Mouse (Mus musculus): Measurements from ENCODE around the gene D10Wsu102e. TPM values are rescaled to one million over a fixed set of nuclear protein-coding genes. Genes with fewer than 3 reads are reported as not detected.
"Not testable (repeated sequence)": the region's sequence is repeated elsewhere in the genome, so short reads cannot be mapped to it uniquely, and the experiment has no call there.

Gene D10Wsu102e
- total RNA-seq, 2 experiments from 2014 or later: 0.49 to 0.67 TPM

DNA sequence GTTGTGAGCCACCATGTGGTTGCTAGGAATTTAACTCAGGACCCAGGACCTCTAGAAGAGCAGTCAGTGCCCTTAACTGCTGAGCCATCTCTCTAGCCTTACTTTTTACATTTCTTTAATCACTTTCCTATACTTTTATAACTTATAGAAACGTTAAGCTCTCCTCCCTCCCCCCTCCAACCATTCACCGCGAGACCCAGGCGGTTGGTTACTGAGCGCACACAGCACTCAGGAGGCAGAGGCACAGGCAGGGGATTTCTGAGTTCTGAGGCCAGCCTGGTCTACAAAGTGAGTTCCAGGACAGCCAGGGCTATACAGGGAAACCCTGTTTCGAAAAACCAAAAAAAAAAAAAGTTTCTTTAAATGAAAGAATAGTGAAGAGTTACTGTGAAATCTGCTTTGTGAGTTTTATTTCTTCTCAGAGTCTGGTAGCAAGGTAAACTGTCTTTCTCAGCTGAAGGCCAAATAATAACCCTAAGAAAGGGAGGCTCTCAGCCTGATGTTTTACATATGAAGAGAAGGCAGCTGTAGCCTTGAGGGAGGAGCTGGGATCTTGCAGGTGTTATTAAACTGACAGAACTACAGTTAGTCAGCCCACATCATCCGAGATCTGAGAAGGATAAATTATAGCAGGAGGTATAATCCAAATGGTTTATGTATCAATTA, 14.2 kb upstream of the D10Wsu102e start:
- intact Hi-C loops (cut with DNase I): no loop called here
- DNase-seq: no peak

DNA sequence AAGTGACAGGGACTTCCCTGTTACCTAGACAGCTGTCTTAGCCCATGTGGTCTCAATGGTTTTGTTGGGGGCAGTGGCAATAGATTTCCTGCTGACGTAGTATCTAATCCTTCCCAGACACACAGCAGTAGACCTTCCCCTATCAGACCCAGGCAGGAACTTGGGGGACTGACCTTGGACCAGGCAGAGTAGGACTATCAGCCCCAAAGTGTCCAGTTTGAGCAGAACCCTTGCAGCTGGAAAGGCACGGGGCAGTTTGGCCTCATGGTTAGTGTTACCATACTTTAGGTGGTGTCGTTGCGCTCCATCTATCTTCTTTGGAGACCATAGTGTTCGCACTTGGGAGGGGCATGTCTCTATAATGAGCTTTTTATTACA, 13.7 kb upstream of the D10Wsu102e start:
- intact Hi-C loops (cut with DNase I): no loop called here
- DNase-seq: no peak

DNA sequence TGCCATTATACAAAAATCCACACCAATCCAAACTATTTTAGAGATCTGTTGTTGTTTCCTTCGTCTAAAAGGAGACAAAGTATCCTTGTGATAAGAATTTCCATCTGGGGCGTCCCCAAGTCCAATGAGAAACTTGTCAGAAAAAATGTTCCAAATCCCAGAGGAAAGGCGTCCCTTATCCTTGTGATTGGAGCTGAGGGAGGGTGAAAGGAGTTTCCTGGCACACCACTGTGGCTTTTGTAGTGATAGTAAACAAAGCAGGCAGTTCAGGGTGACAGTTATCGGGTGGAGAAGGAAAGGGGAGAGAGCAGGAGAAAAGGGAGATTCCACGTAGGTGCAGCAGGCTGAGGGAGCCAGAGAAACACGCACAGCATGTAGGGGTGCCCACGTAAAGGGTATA, 12.5 kb upstream of the D10Wsu102e start:
- intact Hi-C loops (cut with DNase I): no loop called here
- DNase-seq: no peak

DNA sequence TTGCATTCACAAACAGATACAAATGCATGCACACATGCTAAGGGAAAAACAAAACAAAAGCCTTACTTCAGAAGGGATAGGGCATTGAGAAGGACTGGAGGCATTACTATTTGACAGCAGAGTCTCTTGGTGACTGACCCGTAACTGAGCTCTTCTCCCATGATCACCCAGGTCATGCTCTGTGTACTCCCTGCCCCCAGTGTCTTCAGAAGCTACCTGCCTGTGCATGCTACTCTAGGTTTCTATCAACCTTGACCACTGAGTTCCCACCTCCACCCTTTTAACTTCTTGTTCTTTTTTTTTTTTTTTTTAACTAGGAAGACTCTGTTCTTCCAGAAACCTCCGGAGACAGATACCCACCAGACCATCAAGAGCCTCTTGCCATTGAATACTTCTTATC, 9.3 kb upstream of the D10Wsu102e start:
- intact Hi-C loops (cut with DNase I): loop anchor here (5.0 kb wide), 1 partner anchor 128 kb away; no protein-coding TSS in a partner anchor
- no peak for DNase-seq

DNA sequence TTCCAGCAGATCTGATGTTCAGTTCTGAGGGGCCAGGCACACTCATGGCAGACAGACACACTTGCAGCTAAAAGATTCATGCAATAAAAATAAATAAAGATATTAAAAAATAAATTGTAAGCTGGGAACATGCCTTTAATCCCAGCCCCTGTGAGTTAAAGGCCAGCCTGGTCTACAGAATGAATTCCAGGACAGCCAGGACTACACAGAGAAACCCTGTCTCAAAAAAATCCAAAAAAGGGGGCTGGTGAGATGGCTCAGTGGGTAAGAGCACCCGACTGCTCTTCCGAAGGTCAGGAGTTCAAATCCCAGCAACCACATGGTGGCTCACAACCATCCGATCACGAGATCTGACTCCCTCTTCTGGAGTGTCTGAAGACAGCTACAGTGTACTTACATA, 8.2 kb upstream of the D10Wsu102e start:
- not testable (repeated sequence) for DNase-seq
- intact Hi-C loops (cut with DNase I): loop anchor here (5.0 kb wide), 1 partner anchor 129 kb away; no protein-coding TSS in a partner anchor

DNA sequence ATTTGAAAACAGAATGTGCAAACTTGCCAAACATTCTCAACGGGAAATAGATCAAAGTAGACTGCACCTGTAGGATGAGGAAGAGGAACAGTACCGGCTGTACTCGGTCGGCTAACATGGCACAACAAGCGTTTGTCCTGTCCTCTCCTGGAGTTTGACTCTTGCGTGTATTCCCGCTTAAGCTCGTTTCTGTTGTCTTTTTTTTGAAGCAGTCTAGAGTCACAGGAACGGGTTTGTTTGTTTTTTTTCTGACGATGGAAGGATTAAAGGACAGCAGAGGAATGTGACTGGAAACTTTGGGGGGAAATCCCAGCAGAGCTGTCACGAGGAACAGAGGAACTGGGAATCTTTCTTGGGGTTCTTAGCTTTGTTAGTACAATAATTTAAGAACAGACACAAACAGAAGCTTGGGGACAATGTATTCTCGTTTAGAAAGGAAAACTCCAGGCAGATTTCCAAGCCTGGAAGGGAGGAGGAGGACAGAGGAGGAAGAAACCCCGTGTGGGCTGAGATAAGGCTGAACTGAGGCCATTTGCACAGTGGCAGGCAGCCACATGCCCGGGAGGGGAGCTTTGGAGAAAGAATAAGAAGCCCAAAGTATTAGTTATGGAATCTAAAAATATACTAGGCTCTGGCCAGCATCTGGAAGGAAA, 6.2 kb upstream of the D10Wsu102e start:
- intact Hi-C loops (cut with DNase I): loop anchor here (2.0 to 5.0 kb wide), 2 partner anchors 132 to 445 kb away; no protein-coding TSS in a partner anchor
- peak; percentile 55 to 56 for DNase-seq

DNA sequence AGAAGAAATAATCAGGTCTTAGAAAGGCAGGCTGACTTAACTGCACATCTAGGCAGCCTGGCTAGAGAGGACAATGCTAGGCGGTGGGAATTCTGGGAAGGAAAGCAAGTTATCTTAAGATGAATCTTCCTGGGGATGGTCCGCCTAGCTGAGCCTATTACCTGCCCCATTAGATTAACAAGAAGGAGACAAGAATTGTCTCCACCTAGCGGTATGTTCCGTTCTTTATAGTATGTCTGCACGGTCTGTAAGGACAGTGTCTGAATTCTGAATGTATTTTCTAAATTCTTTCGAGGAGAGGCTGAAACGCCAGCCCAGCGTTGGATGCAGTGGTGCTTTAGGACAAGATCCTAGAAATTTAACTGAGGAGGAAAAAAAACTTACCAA, 5.7 kb upstream of the D10Wsu102e start:
- intact Hi-C loops (cut with DNase I): loop anchor here (2.0 to 5.0 kb wide), 2 partner anchors 132 to 446 kb away; no protein-coding TSS in a partner anchor
- no peak for DNase-seq

DNA sequence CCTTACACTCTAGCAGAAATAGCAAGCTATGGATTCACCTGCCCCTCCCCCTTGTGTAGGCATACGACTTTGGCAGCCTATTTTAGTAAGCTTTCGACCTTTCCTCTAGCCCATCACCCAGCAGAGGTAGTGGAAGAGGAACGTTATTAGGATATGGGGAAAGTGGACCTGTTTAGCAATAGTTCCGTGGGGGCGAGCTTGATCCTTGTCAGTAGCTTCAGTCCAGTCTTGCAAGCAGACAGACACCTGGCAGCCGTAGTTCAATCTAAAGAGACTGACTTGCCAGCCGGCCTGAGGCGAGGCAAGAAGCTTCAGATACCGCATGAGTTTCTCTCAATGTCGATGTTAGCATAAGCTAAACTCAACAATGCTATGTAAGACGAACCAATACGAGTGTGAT, 3.6 kb upstream of the D10Wsu102e start:
- intact Hi-C loops (cut with DNase I): no loop called here
- DNase-seq: no peak

DNA sequence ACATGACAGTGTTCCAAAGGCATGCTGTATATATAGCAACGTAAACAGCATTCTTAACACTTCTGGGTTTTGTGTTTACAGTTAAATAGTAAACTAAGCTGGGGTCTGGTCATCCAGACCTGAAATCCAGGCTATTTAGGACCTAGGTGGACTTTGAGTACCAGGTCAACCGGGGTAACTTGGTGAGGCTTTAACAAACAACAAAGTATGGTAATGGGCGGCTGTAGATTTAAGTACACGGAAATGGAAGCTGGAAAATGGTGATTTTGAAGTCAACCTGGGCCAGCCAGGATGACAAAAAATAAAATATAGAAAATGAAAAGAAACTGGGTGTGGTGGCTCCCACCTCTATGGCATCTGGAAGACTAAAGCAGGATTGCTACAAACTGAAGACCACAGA, 570 bp upstream of the D10Wsu102e start:
- no peak for DNase-seq
- intact Hi-C loops (cut with DNase I): no loop called here

DNA sequence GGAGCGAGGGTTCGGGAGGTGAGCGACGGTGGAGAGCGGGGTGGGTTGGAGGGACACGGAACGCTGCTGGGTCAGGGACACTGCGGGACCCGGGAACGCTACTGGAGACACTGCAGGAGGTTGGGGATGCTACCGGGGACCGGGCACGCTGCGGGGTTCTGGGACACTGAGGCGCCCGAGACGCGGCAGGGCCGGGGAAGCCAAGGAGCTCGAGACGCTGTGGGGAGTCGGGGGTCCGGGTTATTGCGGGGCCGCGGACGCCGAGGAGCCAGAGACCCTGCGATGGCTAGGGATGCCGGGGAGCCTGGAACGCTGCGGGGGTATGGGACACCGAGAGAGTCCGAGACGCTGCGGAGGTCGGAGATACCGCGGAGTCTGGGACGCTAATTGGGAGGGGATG, 335 bp downstream of the D10Wsu102e start:
- intact Hi-C loops (cut with DNase I): loop anchor here (2.0 kb wide), 1 partner anchor 182 kb away; the partner anchor contains the start of gene Washc4
- DNase-seq: no peak

DNA sequence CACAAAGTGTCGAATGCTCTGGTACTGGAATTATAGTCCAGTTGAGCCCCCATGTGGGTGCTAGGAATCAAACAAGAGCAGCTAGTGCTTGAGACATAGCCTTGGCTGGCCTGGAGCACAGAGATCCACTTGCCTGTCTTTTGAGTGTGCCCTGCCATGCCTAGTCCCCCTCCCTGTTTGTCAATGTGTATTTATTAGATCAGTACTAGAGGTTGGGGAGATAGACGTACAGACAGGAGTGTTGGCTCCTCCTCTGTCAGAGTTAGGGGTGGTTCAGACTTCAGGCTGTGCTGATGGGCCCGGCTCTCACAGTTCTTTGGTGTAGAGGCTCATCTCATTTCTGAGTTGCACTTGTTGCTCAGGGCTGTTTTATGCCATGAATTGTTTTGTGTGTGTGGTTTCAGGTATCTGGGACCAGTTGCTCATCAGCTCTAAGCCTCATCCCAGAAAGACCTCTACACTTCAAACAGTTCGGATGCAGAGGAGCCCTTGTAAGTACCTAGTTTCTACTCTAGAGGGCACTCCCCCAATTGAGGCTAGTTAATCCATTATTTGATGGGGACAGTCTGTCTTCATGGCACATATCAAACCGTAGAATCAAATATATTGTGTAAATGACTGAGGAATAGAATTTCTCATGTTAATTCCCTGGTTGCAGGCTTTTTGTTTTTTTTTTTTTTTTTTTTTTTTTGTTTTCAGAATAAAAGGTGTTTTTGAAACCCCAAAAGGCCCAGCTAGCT, 1.8 kb downstream of the D10Wsu102e start:
- intact Hi-C loops (cut with DNase I): loop anchor here (2.0 kb wide), 1 partner anchor 181 kb away; the partner anchor contains the start of gene Washc4

DNA sequence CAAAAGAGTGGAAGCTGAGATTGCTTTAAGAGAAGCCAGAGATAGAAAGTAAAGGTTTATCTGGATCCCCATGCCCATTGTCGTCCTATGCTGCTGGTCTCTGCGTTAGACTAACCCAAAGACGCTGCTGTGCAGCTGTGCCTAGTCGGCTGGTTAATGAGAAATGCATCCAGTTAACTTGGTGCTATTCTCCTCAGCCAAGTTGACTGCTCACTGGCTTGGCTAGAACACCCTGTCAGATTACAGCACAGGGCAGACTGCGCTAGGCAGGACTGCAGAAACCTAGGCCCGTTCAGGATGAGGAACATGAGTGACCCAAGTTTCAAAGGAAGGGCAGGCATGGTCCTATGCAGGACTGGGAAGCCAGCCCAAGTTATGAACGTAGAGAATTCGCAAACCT, 3.4 kb downstream of the D10Wsu102e start:
- DNase-seq: no peak
- intact Hi-C loops (cut with DNase I): no loop called here

More for the DNA sequence above, 1.8 kb downstream of the D10Wsu102e start:
- DNase-seq: no peak

DNA sequence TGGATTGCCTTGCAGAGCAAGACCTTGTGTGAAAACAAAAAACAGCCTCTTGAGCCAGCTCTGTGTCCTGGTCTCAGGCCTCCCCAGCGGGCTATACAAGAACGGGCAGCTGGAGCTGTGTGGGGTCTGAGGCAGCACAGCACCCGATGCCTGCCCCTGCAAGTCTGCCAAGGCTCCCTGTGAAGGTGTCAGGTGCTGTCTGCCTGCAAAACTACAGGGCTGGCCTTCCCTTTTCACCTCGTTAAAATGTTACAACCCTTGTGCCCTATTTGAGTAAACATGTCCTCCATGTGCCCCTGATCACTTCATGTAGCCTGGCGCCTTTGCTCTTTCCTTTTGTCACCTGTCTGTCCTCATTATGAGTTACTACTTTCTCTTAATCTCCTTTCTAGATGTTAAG, 8.9 kb downstream of the D10Wsu102e start:
- intact Hi-C loops (cut with DNase I): no loop called here
- DNase-seq: no peak

DNA sequence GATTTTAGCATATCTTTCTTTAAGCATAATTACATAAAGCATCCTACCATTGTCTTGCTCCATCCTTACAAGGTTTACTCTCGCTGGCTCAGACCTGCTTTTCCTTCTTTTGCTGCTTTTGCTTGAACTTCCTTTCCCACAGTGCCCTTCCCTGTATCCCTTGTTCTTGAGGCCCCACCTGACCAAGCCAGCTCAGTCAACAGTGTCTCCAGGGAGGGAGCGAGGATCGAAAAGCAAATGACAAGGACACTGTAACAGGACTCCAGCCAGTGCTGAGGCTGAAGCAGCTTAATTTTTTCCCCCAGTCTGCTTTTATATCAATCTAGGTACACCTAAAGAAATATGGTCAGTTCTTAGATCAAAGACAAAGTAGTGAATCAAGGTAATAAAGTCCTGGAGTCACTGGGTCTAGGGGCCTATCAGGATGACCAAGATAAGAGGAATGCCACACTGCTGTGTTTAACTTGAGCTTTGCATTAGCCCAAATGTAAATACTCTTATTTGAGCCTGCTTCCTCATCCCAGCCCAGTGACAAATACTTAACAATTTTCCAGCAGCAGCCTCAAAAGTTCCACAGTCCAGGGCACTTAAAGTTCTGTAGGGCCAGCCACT, 14.1 kb downstream of the D10Wsu102e start:
- no peak for DNase-seq
- intact Hi-C loops (cut with DNase I): no loop called here

DNA sequence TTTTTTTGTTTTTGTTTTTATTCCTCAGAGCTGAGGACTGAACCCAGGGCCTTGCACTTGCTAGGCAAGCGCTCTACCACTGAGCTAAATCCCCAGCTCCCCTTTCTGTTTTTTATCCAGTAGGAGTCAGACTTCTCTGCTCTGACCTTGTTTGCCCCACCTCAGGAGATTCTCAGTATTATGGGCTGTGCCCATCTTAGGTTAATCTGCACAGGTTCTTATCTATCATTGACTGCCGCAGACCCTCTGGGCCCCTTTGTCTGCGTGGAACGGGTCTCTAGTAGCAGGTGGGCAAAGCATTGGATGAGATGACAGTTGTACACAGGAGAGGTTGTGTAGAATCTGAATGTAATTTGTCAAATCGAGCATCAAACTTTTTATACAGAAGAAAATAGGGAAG, 15.4 kb downstream of the D10Wsu102e start:
- not testable (repeated sequence) for DNase-seq

DNA sequence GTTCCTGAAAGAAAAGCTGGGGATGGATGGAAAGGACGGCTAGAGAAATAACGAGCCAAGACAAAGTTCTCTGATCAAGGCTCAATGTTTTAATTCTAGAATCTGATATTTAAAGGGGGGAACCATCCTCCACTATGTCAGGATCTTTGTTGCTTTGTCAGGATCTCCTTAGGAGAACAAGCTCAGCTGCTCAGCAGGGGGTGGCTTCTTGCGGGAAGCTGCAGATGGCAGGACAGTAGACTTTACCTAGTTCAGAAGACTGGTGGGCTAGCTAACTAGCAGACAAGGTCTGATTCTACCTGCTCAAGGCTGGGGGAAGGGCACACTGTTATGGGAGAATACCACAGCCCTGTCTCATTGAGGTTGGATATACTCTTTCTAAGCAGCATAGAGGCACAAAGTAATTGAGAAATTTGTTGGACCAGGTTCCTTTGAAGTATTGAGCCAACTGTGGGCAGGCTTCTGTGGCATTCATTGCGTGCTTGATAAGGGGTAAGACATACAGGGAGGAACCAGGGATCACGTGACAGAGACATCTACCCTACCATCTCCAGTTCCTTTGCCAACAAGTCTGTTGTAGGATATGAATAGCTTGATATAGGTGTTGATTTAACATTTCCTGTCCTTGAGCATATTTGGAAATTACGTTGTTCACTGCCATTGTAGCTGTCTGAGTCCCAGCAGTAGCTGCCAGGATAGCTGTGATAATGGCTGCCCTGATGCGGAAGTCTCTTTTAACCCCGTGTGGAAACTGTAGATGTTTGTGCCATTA, 17.1 kb downstream of the D10Wsu102e start:
- intact Hi-C loops (cut with DNase I): no loop called here

More for the DNA sequence above, 15.4 kb downstream of the D10Wsu102e start:
- intact Hi-C loops (cut with DNase I): not testable (repeated sequence)

DNA sequence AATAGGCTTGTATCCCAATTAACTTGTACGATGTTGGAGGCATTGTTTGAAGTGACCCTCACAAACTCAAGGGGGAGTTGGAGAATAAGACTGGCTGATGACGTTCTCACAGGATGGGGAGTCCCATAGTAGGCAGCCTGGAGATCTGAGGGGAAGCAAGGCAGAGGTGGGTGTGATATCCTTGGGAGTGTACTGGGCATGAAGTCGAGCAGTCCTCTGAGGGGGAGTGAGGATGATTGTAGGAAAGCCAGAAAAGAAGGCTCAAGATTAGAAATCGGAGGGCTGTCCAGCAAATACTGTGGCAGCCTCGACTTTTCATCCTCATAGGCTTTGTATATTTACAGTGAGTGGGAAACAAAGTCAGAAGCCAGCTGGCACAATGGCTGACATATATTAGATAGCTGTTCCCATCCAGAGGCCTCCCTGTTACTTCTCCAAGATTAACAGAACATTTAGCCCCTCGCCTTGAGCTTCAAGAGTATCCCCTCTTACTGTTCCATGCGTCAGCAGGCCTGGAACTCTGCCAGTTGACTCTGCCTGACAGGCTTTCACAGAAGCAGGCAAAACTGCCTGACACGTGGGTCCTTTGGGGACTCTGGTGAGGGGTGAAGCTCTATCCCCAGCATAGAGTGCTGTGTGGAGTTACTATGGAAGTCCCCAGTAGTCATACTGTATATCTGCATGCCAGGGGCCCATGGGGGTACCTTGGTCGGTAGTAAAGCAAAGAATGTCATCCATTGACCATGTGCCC, 18.2 kb downstream of the D10Wsu102e start:
- intact Hi-C loops (cut with DNase I): no loop called here
- no peak for DNase-seq

More for the DNA sequence above, 17.1 kb downstream of the D10Wsu102e start:
- DNase-seq: no peak

DNA sequence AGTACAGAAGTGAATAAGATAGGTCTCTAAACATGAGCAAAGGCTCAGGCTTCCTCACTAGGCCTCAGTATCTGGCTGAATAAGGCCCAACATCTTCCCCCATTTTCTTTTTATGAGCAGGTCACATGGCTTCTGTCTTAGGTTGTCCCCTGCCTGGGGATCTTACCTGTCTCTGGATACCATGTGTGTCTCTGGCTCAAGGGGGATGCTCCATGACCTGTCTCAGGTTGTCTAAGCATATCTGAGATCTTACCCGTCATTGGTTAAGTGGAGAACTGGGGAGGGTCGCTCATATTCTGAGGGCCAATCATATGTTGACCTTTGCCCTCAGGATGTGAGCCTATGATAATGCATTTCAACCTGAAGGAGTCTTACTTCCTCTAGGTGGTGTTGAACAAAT, 20.5 kb downstream of the D10Wsu102e start:
- intact Hi-C loops (cut with DNase I): no loop called here
- no peak for DNase-seq

DNA sequence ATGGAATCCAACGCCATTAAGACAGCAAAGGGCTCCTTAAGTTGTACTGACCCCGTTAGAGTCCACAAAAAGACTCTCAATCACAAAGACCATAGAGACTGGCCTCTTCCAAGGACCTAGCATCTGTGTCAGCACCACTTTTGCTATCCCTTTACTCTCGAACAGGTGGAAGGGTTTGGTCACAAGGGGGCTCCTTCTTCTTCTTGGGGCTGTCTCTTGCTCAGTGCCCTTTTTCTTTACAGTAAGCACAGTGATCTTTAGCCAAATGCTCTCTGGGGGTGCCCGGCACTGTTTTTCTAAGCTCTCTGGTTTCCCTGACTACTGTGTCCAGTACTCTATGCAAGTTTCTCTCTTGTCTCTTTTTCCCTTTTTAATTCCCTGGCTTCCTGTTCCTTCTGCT, 22.5 kb downstream of the D10Wsu102e start:
- no peak for DNase-seq
- intact Hi-C loops (cut with DNase I): no loop called here
